Mouse (Mus musculus): ENCODE measurements at regions not wholly inside any gene's neighbourhood (a gene's known extent, or its start where the extent isn't known, plus 50 kb on each side); places are given as distances from the start of the nearest gene placed in this dataset.

GRCm38 (mm10) chr9:91227673-91228440 lies 134.4 kb upstream of the Zic4 start:
- Histone ChIP-seq H3K4me1 (no peaks in the 10 kb centered on the region), H3K9me3 (no peaks in the 10 kb centered on the region), H3K4me2 (replicated peaks) (no peak overlapping the region), H3K27me3 (no peaks in the 10 kb centered on the region), H3K36me3 (no peaks in the 10 kb centered on the region), H3K9ac (no peak overlapping the region), H3K27ac (no peak overlapping the region), H3K4me3 (no peak overlapping the region)
- 55% methylated on average over 10 of the region's 10 CpGs for WGBS
- ATAC-seq (ENCODE audit: low FRiP score, low read depth) = no peak; the same call in 1 of the 2 replicates

GRCm38 (mm10) chr9:91228525-91228924 lies 133.7 kb upstream of the Zic4 start:
- WGBS = 75% methylated on average over 5 of the region's 5 CpGs
- H3K27ac ChIP-seq = no peak overlapping the region
- H3K36me3 ChIP-seq = no peaks in the 10 kb centered on the region
- ATAC-seq (ENCODE audit: low FRiP score, low read depth) = no peak
- no peaks in the 10 kb centered on the region for H3K27me3 ChIP-seq
- H3K4me3 ChIP-seq = no peak overlapping the region
- no peak overlapping the region for H3K4me2 ChIP-seq (replicated peaks)
- no peaks in the 10 kb centered on the region for H3K4me1 ChIP-seq
- no peaks in the 10 kb centered on the region for H3K9me3 ChIP-seq
- H3K9ac ChIP-seq = no peak overlapping the region

- H3K9ac ChIP-seq = no peak overlapping the region
- no peaks in the 10 kb centered on the region for H3K27me3 ChIP-seq
- 91% methylated on average over 1 of the region's 1 CpGs for WGBS
- H3K36me3 ChIP-seq = no peaks in the 10 kb centered on the region
- H3K9me3 ChIP-seq = no peaks in the 10 kb centered on the region
- no peak overlapping the region for H3K4me3 ChIP-seq
- no peak overlapping the region for H3K27ac ChIP-seq
- H3K4me1 ChIP-seq = no peaks in the 10 kb centered on the region
- no peak overlapping the region for H3K4me2 ChIP-seq (replicated peaks)
- ATAC-seq (ENCODE audit: low FRiP score, low read depth) = no peak
These were observed 108.3 kb upstream of the Zic4 start for GRCm38 (mm10) chr9:91253886-91254285.

- Histone ChIP-seq H3K27ac (no peak overlapping the region), H3K9ac (no peak overlapping the region), H3K27me3 (no peaks in the 10 kb centered on the region), H3K9me3 (no peaks in the 10 kb centered on the region), H3K4me1 (no peaks in the 10 kb centered on the region), H3K4me2 (replicated peaks) (no peak overlapping the region), H3K36me3 (no peaks in the 10 kb centered on the region), H3K4me3 (no peak overlapping the region)
- ATAC-seq (ENCODE audit: low FRiP score, low read depth) = no peak
- 65% methylated on average over 3 of the region's 3 CpGs for WGBS
These were observed 70.9 kb upstream of the Zic4 start for GRCm38 (mm10) chr9:91291340-91291739.
